Mouse (Mus musculus): ENCODE data around the gene Bcl11b.

- no peak for TF ChIP-seq POLR2A (IDR thresholded peaks at IDR 0.05; ENCODE audit: extremely low read depth, insufficient read depth, low read length)
- TF ChIP-seq CTCF (IDR thresholded peaks at IDR 0.05; ENCODE audit: extremely low read depth, insufficient read depth, low read length) = no peak
Observed at GRCm38 (mm10) chr12:108049625-108050024, 46.2 kb upstream of the Bcl11b start.
